Mouse (Mus musculus) spleen, adult 10 weeks (tissue): ENCODE data around the gene Il11ra1. TPM values are rescaled to one million over a fixed set of nuclear protein-coding genes. Genes with fewer than 3 reads are reported as not detected.

Experiments
- polyA plus RNA-seq: library from polyadenylated mRNA; stranded (reverse); fragments of 350-450 nt; fragmentation: Illumina TruSeq; extraction: RNeasy Lipid Tissue Mini Kit (QIAGEN cat#74804); gene quantifications from one replicate; pipeline ENCODE4 v1.2.3, GENCODE M21; 2015; ENCODE audit warnings: low replicate concordance; ENCODE audit not compliant: insufficient read depth

Gene Il11ra1
- 67.0 TPM for polyA plus RNA-seq

DNA sequence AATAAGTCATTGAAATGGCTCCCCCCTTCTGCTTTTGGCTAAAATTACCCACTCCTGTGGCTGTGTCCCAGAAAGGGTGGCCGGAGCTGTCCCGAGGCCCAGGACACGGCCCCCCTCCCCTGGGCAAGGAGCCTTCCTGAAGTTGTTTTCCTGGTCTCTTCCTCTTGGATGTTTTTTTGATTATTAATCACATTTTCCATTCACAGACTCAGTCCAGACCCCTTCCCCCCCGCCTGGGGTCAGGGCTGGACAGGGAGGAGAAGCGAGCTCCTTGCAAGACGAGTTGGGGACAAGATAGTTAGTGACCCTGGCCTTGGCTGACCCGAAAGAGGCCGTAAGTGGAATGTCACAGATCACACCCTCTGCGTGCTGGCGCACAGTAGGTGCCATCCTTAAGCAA lies at the start of gene Il11ra1:
TSS of gene Il11ra1 (plus strand) at position 207 of the 400 bp plus-strand sequence.

DNA sequence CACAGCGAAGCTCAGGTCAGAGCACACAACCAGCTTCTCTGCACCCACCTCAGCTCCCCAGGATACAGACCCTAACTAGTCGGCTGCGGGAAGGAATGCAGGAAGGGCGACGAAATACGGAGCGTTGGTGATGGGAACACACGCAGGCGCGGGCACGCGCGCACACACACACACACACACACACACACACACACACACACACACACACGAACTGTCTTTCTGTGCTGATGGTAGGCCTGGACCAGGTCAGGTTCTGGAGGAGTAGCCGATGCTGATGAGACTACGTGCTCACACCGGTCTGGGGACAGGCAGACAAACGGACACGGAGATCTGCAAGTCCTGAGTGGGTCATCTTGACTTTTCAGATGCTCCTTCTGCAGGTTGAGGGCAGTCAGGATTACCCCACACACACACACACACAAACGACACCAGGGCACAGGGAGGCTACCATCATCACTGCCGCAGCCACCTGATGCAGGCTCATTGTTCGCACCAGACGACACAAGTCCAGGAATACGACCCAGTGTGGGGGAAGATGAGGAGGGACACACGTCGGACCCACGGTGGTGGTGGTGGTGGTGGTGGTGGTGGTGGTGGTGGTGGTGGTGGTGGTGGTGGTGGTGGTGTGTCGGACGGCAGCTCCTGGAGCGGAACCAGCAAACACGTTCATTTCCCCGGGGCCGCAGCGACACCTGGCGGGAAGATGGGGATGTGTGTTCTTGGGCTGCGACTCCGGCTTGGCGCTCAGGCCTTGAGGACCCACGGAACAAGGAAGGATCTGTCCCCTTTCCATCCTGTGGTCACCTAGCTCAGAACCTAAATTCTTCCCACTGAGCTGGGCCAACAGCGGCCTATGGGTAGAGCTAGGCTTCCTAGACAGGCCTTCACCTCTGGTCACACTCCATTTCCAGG lies 2.6 kb upstream of the Il11ra1 start, which contains the start of gene Cntfr:
TSS of gene Cntfr (minus strand) at position 160 of the 912 bp plus-strand sequence.

DNA sequence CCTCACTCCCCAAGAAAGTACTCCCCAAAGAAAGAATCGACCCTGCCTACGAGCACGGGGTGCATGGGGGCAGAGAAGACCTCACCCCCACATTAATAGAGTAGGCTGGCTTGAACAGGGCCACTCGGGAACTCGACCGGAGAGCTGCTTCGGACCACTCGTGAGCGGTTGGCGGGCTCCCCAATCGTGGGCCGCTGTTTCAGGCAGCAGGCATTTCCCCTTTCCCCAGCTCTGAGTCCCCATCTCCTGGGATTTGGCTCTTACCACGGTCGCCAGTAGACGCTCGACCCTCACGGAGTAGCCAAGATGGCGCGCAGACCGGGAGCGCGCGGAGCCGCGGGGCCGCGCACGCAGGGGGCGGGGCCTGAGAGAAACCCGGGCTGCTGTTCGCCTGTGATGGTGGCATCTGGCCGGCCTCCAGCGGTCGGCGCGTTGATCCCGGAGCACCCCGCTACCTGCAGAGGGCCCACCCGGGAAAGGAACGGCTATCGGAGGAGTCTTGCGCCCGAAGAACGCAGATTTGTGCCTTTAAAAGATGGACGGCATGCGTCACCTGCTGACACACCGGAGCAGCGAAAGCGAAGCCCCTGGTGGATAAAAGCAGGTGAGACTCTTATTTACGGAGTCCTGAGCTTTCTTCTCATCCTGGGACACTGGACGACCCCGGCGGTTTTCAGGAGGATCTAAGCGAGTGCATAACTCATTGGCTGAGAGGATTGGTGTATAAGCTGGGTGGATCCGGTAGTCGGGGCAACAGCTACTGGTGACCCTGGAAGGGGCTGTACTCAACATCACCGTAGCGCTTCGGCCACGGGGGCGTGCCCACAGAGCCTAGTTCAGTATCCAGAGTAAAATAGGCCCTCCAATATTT lies 13.6 kb downstream of the Il11ra1 start, which contains the start of gene Rpp25l:
TSS of gene Rpp25l (minus strand) at position 338 of the 871 bp plus-strand sequence.

DNA sequence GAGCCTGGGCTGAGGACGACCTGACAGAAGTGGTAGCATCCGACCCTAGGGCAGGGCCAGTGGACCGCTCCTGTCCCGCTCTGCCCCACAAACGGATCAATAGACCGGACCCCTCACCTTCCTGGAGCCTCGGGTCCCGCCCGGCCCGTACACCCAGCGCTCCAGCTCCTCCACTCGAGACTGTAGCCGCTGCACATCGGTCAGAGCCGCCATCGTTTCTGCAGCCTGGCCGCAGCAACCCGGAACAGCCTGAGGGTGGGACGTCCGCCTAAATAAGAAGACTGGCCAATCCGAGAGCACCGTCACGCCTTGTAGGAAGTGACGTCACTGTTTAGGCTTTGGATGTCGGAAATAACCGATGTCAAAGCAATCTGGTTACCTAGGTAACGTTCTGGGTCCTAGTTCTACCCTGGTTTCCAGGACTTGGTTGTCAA lies 23.1 kb downstream of the Il11ra1 start, which contains the start of gene Dctn3:
TSS of gene Dctn3 (minus strand) at position 253 of the 434 bp plus-strand sequence.

DNA sequence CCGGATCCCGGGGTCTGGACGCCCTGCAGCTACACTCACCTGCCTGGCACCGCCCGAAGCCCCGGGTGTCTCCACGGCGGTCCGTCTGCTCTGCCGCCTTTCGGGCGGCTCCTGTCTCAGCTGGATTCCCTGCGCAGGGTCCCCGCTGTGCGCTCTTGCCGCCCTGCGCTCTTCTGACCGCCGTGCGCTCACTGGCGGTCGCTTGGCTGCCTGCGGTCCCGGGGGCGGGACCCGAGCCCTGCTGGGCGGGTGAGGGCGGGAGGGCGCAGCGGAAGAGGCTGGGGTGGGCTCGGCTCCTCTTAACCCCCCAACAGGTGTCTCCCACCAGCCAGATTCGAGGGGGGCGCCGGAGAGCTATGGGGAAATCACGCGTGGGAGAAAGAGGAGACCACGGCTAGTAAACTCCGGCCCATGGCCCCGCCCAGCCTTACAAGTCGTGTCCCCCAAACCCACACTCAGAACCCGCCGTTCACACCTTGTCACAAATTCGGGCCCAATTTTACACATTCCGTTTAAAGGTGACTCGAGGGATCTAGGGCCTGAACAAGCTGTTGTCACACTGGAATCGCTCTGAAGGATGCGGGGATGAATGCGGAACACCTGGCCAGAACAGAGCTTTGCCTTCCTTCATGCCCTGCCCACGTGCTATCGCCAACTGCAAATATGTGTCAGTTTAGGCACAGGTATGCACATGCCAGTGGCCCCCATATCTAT lies 31.4 kb downstream of the Il11ra1 start, which contains the start of gene Arid3c:
TSS of gene Arid3c (minus strand) at position 91 of the 714 bp plus-strand sequence.

DNA sequence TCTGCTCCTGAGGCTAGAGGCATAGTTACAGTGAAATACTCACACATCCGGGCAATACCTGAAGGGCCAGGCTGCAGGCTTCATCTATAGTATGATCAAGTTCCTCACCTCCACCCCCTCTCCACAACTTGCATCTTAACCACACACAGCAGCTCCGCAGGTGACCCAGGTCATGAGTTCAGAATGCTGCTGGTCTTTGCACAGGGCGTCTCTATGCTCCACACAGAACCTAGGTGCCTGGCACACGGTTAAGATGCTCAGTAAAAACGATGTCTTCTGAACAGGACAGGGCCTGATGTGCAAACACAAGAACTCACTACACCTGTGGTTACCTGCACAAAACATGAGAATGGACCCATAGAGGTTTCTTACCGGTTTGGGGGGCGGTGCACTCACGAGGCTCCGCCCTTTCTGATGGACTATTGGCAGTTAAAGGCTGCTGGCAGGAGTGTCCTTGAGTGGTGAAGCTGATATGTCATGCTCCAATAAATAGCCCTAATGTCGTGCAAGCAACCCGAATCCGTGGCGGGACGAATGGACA lies 55.1 kb downstream of the Il11ra1 start, which contains the start of gene Galt:
TSS of gene Galt (plus strand) at position 432 of the 541 bp plus-strand sequence.

DNA sequence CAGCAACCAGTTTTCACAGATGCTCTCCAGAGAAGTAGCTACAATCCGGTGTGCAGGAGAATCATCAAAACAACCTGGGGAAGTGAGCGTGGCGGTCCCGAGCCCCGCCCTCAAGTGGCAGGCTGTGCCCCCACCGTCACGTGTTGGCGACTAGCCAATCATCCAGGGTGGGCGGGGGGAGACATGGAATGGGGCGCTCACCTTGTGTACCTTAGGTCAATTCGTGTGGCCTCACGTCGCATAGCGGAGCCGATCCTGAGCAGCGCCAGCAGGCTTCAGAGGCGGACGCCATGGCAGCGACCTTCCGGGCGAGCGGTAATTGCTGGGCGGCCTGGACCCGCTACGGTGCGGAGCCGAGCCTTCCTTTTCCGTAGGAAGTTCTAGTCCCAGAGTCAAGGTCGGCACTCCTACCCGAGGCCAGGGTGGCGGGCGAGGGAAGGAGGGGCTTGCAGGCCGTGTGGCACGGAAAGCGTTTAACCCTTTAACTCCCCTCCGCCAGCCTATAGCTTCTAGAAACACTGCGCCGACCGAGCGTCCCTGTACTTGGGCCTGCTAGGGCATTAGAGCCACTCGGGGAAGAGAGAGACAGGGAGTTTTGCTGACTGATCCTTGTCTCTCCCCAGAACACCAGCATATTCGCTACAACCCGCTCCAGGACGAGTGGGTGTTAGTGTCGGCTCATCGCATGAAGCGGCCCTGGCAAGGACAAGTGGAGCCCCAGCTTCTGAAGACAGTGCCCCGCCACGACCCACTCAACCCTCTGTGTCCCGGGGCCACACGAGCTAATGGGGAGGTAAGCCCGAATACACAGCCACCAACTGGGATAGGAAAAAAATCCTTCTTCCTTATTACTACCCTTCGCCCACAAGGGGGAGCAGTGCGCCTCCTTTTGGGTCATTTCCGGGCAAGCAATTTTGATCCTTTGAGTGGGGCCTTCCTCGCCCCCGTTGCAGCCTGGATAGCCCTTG lies 55.8 kb downstream of the Il11ra1 start, which contains the start of gene Sigmar1:
TSS of gene Sigmar1 (minus strand) at position 820 of the 968 bp plus-strand sequence.

DNA sequence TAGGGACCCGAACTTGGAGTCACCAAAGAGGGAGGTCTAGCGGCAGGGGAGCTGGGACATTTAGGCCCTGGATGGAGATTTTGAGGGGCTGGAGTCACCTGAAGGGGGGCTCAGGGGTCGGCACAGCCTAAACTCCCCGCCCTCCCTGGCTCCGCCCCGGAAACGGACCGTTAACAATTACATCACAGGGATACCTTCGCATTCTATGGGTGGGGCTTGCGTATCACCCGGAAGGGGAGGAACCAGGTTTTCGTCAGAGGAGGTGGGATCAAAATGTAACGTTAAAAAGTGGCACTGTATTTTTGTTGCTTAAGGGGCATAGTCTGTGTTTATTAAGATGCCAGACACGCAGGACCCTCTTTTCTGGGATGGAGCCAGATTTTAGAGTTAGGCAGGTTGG lies 74.2 kb downstream of the Il11ra1 start, which contains the start of gene Ccl27a:
TSS of gene Ccl27a (minus strand) at position 246 of the 400 bp plus-strand sequence.

Other genes with a start within 250 kb of the Il11ra1 start
- gene Kif24, start 235.1 kb upstream of the Il11ra1 start, polyA plus RNA-seq, result 3.5 TPM
- 14.7 TPM for gene Nudt2, start 234.8 kb upstream of the Il11ra1 start, polyA plus RNA-seq
- 1.3 TPM for gene AI464131, start 196.9 kb upstream of the Il11ra1 start, polyA plus RNA-seq
- gene 1110017D15Rik, start 182.7 kb upstream of the Il11ra1 start, polyA plus RNA-seq, result not detected
- gene Fam219a, start 130.5 kb upstream of the Il11ra1 start, polyA plus RNA-seq, result 13.6 TPM
- gene Dnaic1, start 130.2 kb upstream of the Il11ra1 start, polyA plus RNA-seq, result 0.66 TPM
- gene Enho, start 59.7 kb upstream of the Il11ra1 start, polyA plus RNA-seq, result not detected
- gene Cntfr, start 2.9 kb upstream of the Il11ra1 start, polyA plus RNA-seq, result 1.3 TPM
- gene Rpp25l, start 13.5 kb downstream of the Il11ra1 start, polyA plus RNA-seq, result 10.1 TPM
- gene Dctn3, start 23.2 kb downstream of the Il11ra1 start, polyA plus RNA-seq, result 27.5 TPM
- gene Arid3c, start 31.2 kb downstream of the Il11ra1 start, polyA plus RNA-seq, result not detected
- 18.2 TPM for gene Galt, start 55.2 kb downstream of the Il11ra1 start, polyA plus RNA-seq
- 27.7 TPM for gene Sigmar1, start 56.2 kb downstream of the Il11ra1 start, polyA plus RNA-seq
- 5.8 TPM for gene Ccl27a, start 74.3 kb downstream of the Il11ra1 start, polyA plus RNA-seq
- gene Gm21541, start 203.6 kb downstream of the Il11ra1 start, polyA plus RNA-seq, result 10.9 TPM
- 1.7 TPM for gene Gm20878, start 241.6 kb downstream of the Il11ra1 start, polyA plus RNA-seq